Mouse (Mus musculus) CH12.LX (cell line): ENCODE results near the gene Phf5a. TPM values are rescaled to one million over a fixed set of nuclear protein-coding genes. Genes with fewer than 3 reads are reported as not detected.

Source experiments
- DNase-seq: peaks from one replicate; pipeline ENCODE4 v3.0.0-alpha.2; 2013; ENCODE audit errors: extremely low read depth
- H3K27ac ChIP-seq: 2 replicates; pipeline ENCODE4 v1.5.1; 2012; ENCODE audit warnings: low read depth, mild to moderate bottlenecking, control low read depth, moderate library complexity; ENCODE audit not compliant: insufficient read depth
- H3K27me3 ChIP-seq: replicated peaks from 2 replicates; pipeline ENCODE3; 2012; ENCODE audit warnings: inconsistent platforms
- H3K36me3 ChIP-seq, 2 experiments: replicated peaks in 1 of 2; 2 replicates each; pipeline versions ENCODE3 to v1.6.1; 2012; ENCODE audit warnings: inconsistent platforms in 1 of 2, low read length in 1 of 2, mild to moderate bottlenecking in 1 of 2, mixed read lengths in 1 of 2, moderate library complexity in 1 of 2; ENCODE audit not compliant: control insufficient read depth in 1 of 2, insufficient read depth in 1 of 2
- H3K4me1 ChIP-seq, 2 experiments: 2 replicates each; pipeline ENCODE4 v1.6.1; 2012; ENCODE audit warnings: inconsistent platforms in 1 of 2, moderate library complexity in 1 of 2; ENCODE audit not compliant: insufficient read depth in 2 of 2, control insufficient read depth in 1 of 2
- H3K4me2 ChIP-seq: 2 replicates; pipeline ENCODE4 v1.6.1; 2012; ENCODE audit warnings: low read depth, mild to moderate bottlenecking, control low read depth; ENCODE audit not compliant: poor library complexity, insufficient read depth, severe bottlenecking
- H3K4me3 ChIP-seq, 3 experiments: fragments of 150-350 bp in 1 of 3; sonication (generic) in 1 of 3; replicated peaks in 1 of 3; 2 replicates each; pipeline versions ENCODE3 to v1.5.1; 2011 to 2012; ENCODE audit warnings: low read depth in 2 of 3, low read length in 2 of 3, mild to moderate bottlenecking in 2 of 3, moderate library complexity in 2 of 3, control low read depth in 1 of 3, improper control_type of control experiment in 1 of 3, inconsistent platforms in 1 of 3, mixed read lengths in 1 of 3; ENCODE audit not compliant: poor library complexity in 1 of 3
- H3K79me2 ChIP-seq: replicated peaks from 2 replicates; pipeline ENCODE4 v1.6.1; 2012; ENCODE audit warnings: mild to moderate bottlenecking, moderate library complexity; ENCODE audit not compliant: control insufficient read depth, poor library complexity, insufficient read depth, severe bottlenecking; ENCODE audit errors: extremely low read depth
- H3K9ac ChIP-seq: 2 replicates; pipeline ENCODE4 v1.6.1; 2012; ENCODE audit warnings: low read depth, mild to moderate bottlenecking, control low read depth, moderate library complexity; ENCODE audit not compliant: insufficient read depth
- H3K9me3 ChIP-seq: replicated peaks from 2 replicates; pipeline ENCODE3; 2012; ENCODE audit warnings: low read length, inconsistent platforms, mixed read lengths
- CHD1 ChIP-seq: IDR thresholded peaks from 2 replicates; pipeline ENCODE4 v1.6.1; 2012; ENCODE audit warnings: low read depth, low read length, improper control_type of control experiment, inconsistent platforms
- CHD2 ChIP-seq: IDR thresholded peaks from 2 replicates; pipeline ENCODE4 v1.6.1; 2011; ENCODE audit warnings: low read length, improper control_type of control experiment
- CTCF ChIP-seq, 2 experiments: IDR thresholded peaks in 1 of 2; conservative IDR thresholded peaks in 1 of 2; 2 replicates each; pipeline ENCODE4 v1.5.1; 2011 to 2012; ENCODE audit warnings: low read depth in 2 of 2, low read length in 2 of 2, improper control_type of control experiment in 1 of 2, inconsistent platforms in 1 of 2, mild to moderate bottlenecking in 1 of 2, moderate library complexity in 1 of 2
- E2F4 ChIP-seq: IDR thresholded peaks from 2 replicates; pipeline ENCODE4 v1.6.1; 2011; ENCODE audit warnings: low read depth, low read length, improper control_type of control experiment; ENCODE audit not compliant: insufficient replicate concordance
- EP300 ChIP-seq: IDR thresholded peaks from 2 replicates; pipeline ENCODE4 v1.6.1; 2011; ENCODE audit warnings: low read length, improper control_type of control experiment
- IRF4 ChIP-seq: IDR thresholded peaks from 2 replicates; pipeline ENCODE4 v1.6.1; 2014; ENCODE audit warnings: low read depth, mild to moderate bottlenecking, inconsistent platforms, low read length, improper control_type of control experiment
- KAT2A ChIP-seq: IDR thresholded peaks from 2 replicates; pipeline ENCODE4 v1.6.1; 2012; ENCODE audit warnings: low read length, improper control_type of control experiment, inconsistent platforms; ENCODE audit not compliant: insufficient replicate concordance
- MAFK ChIP-seq: IDR thresholded peaks from 2 replicates; pipeline ENCODE4 v1.6.1; 2011; ENCODE audit warnings: low read length, improper control_type of control experiment; ENCODE audit not compliant: insufficient replicate concordance
- MAZ ChIP-seq: IDR thresholded peaks from 2 replicates; pipeline ENCODE4 v1.6.1; 2012; ENCODE audit warnings: low read depth, mild to moderate bottlenecking, inconsistent platforms, low read length, improper control_type of control experiment, moderate library complexity
- MYC ChIP-seq: IDR thresholded peaks from 2 replicates; pipeline ENCODE4 v1.6.1; 2011; ENCODE audit warnings: low read depth, mild to moderate bottlenecking, improper control_type of control experiment, low read length
- PAX5 ChIP-seq: IDR thresholded peaks from 2 replicates; pipeline ENCODE4 v1.6.1; 2012; ENCODE audit warnings: low read length, inconsistent platforms, mixed read lengths
- POLR2A ChIP-seq: IDR thresholded peaks from 2 replicates; pipeline ENCODE4 v1.6.1; 2011; ENCODE audit warnings: low read depth, mild to moderate bottlenecking, improper control_type of control experiment, low read length
- RAD21 ChIP-seq: IDR thresholded peaks from 2 replicates; pipeline ENCODE4 v1.6.1; 2011; ENCODE audit warnings: low read depth, mild to moderate bottlenecking, low read length, improper control_type of control experiment, moderate library complexity
- RCOR1 ChIP-seq: conservative IDR thresholded peaks from 2 replicates; pipeline ENCODE4 v1.6.1; 2012; ENCODE audit warnings: low read depth, mild to moderate bottlenecking, inconsistent platforms, low read length, improper control_type of control experiment
- ZC3H11A ChIP-seq: IDR thresholded peaks from 2 replicates; pipeline ENCODE4 v1.6.1; 2012; ENCODE audit warnings: low read depth, mild to moderate bottlenecking, inconsistent platforms, low read length, improper control_type of control experiment
- dilution Hi-C: fragments of 300-500 bp; cut with MboI; formaldehyde crosslinking; loops from 2 replicates; pipeline ENCODE4 v1.14.3; 2020; ENCODE audit warnings: low sequenced_read_pairs; ENCODE audit not compliant: extremely low pct_unique_long_range_greater_than_20kb, extremely low pct_ligation_motif_present
- in situ Hi-C: fragments of 300-500 bp; cut with MboI; formaldehyde crosslinking; loops from 3 replicates; pipeline ENCODE4 v1.14.3; 2019; ENCODE audit warnings: low sequenced_read_pairs, low pct_ligation_motif_present, low pct_unique_long_range_greater_than_20kb, mixed read lengths
- polyA plus RNA-seq: library from polyadenylated mRNA; unstranded; fragments of >175 nt; gene quantifications from 2 replicates; pipeline ENCODE4 v1.2.1, GENCODE M21; 2012; ENCODE audit warnings: low read depth; ENCODE audit not compliant: insufficient read length
- total RNA-seq, 2 experiments: library from RNA; depleted of rRNA; stranded (reverse); fragments of 300-350 nt in 1 of 2; fragments of >200 nt in 1 of 2; gene quantifications; 2 replicates each; pipeline ENCODE4 v1.2.3; 2012 to 2014

Gene Phf5a
- total and polyA plus RNA-seq, 3 experiments: 86.3 to 177 (median 116) TPM

- Histone ChIP-seq H3K9me3 (no peaks in the 10 kb centered on the region), H3K4me3 (no peak overlapping the region), H3K4me1 (peaks cover 21 to 54% of the 10 kb centered on the region in 2 experiments), H3K27ac (0 out of 2 replicates have a peak overlapping the region, but pooled peaks have one; percentile 9), H3K9ac (no peak overlapping the region), H3K4me2 (no peak overlapping the region), H3K79me2 (no peaks in the 10 kb centered on the region), H3K36me3 (peaks cover 0 to 26% of the 10 kb centered on the region in 2 experiments), H3K27me3 (no peaks in the 10 kb centered on the region)
- dilution Hi-C loops: no loop called here
- DNase-seq: peak; percentile 11
- TF ChIP-seq KAT2A (no peak), MAZ (no peak), CTCF (conservative IDR thresholded peaks at IDR 0.05 in 1 of 2, IDR thresholded peaks at IDR 0.05 in 1 of 2; ENCODE audit: low read depth in 2 of 2, low read length in 2 of 2) (no peak), CHD1 (no peak), EP300 (no peak), RCOR1 (no peak), IRF4 (no peak), E2F4 (no peak)
- in situ Hi-C loops: no loop called here
Observed at GRCm38 (mm10) chr15:81829208-81829580, 42.5 kb downstream of the Phf5a start.

DNA sequence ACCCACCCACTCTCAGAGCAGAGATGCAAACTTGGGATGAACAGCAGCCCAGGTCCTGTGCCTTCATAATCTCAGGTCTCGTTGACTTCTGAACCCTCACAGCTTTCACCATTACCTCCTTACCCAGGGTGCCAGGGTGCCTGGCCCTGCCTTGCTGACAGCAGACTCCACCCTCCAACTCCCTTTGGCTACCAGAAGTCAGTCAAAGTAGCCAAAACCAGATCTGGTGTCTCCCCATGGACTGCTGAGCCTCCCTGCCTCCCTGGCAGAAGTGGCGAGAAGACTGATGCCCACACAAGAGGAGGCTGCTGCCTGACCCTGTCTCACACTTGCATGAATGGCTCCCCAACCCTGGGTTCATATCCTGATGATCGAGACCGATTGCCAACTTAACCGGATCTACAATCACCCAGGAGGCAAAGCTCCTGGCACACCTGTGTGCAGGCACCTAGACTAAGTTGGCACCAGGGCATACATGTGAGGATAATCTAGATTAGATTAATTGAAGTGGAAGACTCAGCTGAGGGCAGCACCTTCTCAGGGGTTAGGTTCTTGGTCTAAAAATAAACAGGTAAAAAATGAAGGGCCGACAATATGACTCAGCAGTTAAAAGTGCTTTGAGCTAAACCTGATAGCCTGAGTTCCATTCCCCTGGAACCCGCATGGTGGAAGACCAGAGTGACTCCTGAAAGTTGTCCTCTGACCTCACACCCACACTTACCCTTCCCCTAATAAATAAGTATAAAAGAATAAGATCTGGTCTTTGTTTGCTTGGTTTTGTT, 43.1 kb downstream of the Phf5a start:
- Histone ChIP-seq H3K27ac (0 out of 2 replicates have a peak overlapping the region, but pooled peaks have one; percentile 2), H3K9ac (no peak overlapping the region), H3K9me3 (no peaks in the 10 kb centered on the region), H3K4me2 (no peak overlapping the region), H3K4me1 (peaks cover 21 to 50% of the 10 kb centered on the region in 2 experiments), H3K79me2 (no peaks in the 10 kb centered on the region), H3K27me3 (no peaks in the 10 kb centered on the region), H3K4me3 (no peak overlapping the region), H3K36me3 (peaks cover 4 to 32% of the 10 kb centered on the region in 2 experiments)
- in situ Hi-C loops: no loop called here
- peak; percentile 16 for DNase-seq
- no peak for TF ChIP-seq PAX5
- no peak; the same call in 1 of the 2 replicates for TF ChIP-seq MAFK
- no peak for TF ChIP-seq MYC
- TF ChIP-seq ZC3H11A: no peak
- TF ChIP-seq E2F4: no peak
- TF ChIP-seq RAD21: no peak
- TF ChIP-seq POLR2A: no peak
- no peak for TF ChIP-seq CHD2
- no peak for TF ChIP-seq EP300
- dilution Hi-C loops: no loop called here
